Mouse (Mus musculus) liver, adult 2 months (tissue): Measurements from ENCODE around the gene Slc12a5.

Experiments
- CTCF ChIP-seq: fragments of 200-500 bp; IDR thresholded peaks from 2 replicates; pipeline ENCODE4 v1.5.1; 2011; ENCODE audit warnings: low read depth, low read length, control low read depth
- POLR2A ChIP-seq: fragments of 200-500 bp; IDR thresholded peaks from 2 replicates; pipeline ENCODE4 v1.6.1; 2011; ENCODE audit warnings: low read length, control low read depth; ENCODE audit not compliant: insufficient read depth; ENCODE audit errors: extremely low read depth

DNA sequence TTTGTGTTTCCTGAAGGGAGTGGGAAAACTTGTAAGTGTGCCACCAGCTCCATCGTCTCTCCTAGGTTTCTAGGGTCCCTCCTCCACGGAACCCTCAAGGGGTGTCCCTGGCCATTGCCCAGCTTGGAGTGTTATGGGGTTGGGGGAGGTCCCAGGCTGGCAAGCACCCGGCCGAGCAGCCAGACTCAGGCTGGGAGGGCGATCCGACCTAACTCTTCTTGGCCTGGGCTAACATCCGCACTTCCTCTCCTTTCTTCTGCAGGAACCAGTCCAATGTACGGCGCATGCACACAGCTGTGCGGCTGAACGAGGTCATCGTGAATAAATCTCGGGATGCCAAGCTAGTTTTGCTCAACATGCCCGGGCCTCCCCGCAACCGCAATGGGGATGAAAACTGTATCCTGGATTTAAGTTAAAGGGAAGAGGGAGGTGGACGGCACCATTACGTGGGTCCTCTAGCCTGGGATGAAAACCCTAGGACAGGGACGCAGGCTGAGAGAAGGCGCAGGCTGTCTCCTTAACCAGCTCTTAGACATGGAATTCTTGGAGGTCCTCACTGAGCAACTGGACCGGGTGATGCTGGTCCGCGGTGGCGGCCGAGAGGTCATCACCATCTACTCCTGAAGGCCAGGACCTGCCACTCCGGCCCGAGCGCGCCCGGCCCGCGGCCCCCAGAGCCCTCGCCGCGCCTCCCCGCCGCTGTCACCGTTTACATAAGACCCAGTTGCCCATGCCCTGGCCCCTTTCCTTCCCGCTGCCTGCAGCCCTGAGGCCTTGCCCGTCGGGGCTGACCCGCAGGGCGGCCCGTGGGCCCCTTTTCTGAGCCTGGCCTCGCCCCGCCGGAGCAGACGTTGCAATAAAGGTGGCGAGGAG lies 36.5 kb downstream of the Slc12a5 start:
- TF ChIP-seq POLR2A (no peak), CTCF (no peak)
